Mouse (Mus musculus): ENCODE measurements around the gene Ms4a13. TPM values are rescaled to one million over a fixed set of nuclear protein-coding genes. Genes with fewer than 3 reads are reported as not detected.
A peak's percentile ranks its signal among the peaks of the same experiment; 100 is the strongest.
"Not testable (repeated sequence)": the region's sequence is repeated elsewhere in the genome, so short reads cannot be mapped to it uniquely, and the experiment has no call there.

The Ms4a13 gene
- not detected in 2 replicates for total RNA-seq (2014; fragmentation: Nextera tagmentation)
- total RNA-seq (2017): not detected in 2 replicates

GRCm38 (mm10) chr19:11196546-11196945 is at the start of gene Ms4a13:
TSS of gene Ms4a13 (minus strand) at chr19:11196737.
- ATAC-seq (replicated peaks; ENCODE audit: poor library complexity, severe bottlenecking): no peak

GRCm38 (mm10) chr19:11244230-11244629 is 47.7 kb upstream of the Ms4a13 start:
- ATAC-seq (replicated peaks; ENCODE audit: poor library complexity, severe bottlenecking): peak; percentile 99

GRCm38 (mm10) chr19:11242560-11242959 is 46.0 kb upstream of the Ms4a13 start:
- ATAC-seq (replicated peaks; ENCODE audit: poor library complexity, severe bottlenecking): no peak

DNA sequence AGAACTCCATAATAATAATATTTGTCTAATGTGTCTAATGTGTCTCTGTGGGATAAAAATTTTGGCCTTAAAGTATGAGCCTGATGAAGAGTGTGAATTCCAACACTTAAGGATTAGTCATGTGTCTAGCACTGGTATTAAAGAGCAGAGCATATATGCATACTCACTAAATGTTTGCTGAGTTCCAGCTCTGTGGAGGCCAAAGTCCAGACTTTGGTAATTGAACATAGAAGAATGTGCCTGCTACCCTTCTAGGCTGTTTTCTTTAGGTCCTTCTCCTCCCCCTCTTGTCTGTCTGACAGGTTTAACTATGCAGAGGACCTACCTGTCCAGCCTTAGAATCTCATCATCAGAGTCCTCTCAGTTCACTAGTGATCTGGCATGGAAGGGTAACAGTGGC is 39.3 kb upstream of the Ms4a13 start:
- no peak for ATAC-seq (replicated peaks; ENCODE audit: poor library complexity, severe bottlenecking)

GRCm38 (mm10) chr19:11234921-11235735 is 38.6 kb upstream of the Ms4a13 start:
- no peak for ATAC-seq (replicated peaks; ENCODE audit: poor library complexity, severe bottlenecking)

DNA sequence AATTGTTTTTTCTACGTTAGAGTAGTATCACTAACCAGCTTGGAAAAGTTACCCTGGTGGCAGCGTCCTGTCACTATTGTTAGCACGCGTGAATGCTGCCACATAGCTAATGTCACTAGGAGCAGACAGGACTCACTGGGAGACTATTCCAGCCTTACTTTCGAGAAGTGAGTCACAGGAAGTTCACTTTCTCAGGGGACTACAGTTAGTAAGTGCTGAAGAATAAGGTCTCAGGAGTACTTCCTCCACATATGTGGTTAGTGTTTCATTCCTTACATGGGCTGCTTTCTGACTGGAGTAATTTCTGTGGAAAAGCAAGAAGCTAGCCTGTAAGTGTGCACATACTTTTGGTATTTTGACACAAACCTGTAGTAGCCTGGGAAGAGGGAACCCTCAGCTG is 37.7 kb upstream of the Ms4a13 start:
- peak; percentile 58 for ATAC-seq (replicated peaks; ENCODE audit: poor library complexity, severe bottlenecking)

- ATAC-seq (replicated peaks; ENCODE audit: poor library complexity, severe bottlenecking): no peak
Observed at GRCm38 (mm10) chr19:11232348-11232747, 35.8 kb upstream of the Ms4a13 start, which contains the start of gene Ms4a12. TSS of gene Ms4a12 (minus strand) at chr19:11232448.

- ATAC-seq (replicated peaks; ENCODE audit: poor library complexity, severe bottlenecking): peak; percentile 27; the same call in 1 of the 2 replicates
Observed at GRCm38 (mm10) chr19:11192552-11192951, 4.0 kb downstream of the Ms4a13 start.

GRCm38 (mm10) chr19:11184121-11184520 is 12.4 kb downstream of the Ms4a13 start:
- ATAC-seq (replicated peaks; ENCODE audit: poor library complexity, severe bottlenecking): peak; percentile 53; the same call in 1 of the 2 replicates

- ATAC-seq (replicated peaks; ENCODE audit: poor library complexity, severe bottlenecking): no peak
Observed at GRCm38 (mm10) chr19:11177464-11177863, 19.1 kb downstream of the Ms4a13 start.

DNA sequence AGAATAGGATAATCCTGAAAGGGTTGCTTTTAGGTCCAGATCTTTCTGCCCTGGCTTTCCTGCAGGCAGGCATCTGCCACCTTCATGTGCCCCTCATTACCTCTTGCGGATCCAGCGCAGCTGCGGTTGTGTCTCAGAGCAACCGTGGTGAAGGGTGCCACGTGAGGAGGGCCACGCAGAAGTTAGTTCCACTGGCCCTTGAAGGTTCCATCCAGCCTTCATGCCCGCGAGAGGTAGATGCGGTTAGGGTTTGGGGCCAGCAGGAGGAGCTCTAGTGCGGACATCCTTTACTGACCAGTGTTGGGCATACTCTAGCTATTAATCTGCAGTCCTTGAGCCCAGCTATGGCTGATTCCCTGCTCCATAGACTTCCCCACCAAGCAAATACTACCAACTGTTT is 31.4 kb downstream of the Ms4a13 start, which contains the start of gene 1700025F22Rik:
Gene 1700025F22Rik (minus strand): TSS at position 149 of the 400 bp plus-strand sequence.
- peak; percentile 62 for ATAC-seq (replicated peaks; ENCODE audit: poor library complexity, severe bottlenecking)

- ATAC-seq (replicated peaks; ENCODE audit: poor library complexity, severe bottlenecking): not testable (repeated sequence)
Observed at GRCm38 (mm10) chr19:11157890-11158289, 38.6 kb downstream of the Ms4a13 start.

GRCm38 (mm10) chr19:11135336-11135735 is 61.2 kb downstream of the Ms4a13 start:
- ATAC-seq (replicated peaks; ENCODE audit: poor library complexity, severe bottlenecking): no peak

DNA sequence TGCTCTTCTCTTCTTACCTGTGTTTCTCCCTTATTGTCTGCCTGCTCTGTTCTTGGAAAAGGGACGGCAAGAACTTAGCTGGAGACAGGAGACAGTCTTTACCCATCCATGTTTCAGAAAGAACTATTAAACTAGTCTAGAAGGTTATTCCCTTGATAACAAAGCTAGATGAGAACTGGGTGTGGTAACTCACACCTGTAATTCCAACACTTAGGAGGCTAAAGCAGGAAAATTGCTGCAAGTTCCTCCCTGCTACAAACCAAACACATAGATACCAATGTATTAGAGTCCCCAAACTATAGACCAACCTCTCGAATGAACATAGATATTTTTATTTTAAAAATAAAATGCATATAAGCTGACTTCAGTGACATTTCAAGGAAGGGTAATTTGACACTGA is 61.7 kb downstream of the Ms4a13 start:
- ATAC-seq (replicated peaks; ENCODE audit: poor library complexity, severe bottlenecking): no peak

DNA sequence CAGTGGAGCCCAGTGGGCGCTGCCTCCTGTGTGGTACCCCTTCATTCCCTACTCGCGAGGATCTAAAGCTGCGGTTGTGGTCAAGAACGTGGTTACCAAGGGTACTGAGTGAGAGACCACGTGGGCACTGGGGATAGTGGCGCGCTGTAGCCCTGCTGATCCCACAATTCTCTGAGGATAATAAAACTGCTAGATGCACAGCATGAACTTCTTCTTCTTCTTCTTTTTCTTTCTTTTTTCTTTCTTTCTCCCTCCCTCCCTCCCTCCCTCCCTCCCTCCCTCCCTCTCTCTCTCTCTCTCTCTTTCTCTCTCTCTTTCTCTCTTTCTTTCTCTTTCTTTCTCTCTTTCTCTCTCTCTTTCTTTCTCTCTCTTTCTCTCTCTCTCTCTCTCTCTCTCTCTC is 65.8 kb downstream of the Ms4a13 start, which contains the start of gene 1700017D01Rik:
Gene 1700017D01Rik (minus strand): TSS at position 101 of the 400 bp plus-strand sequence.
- ATAC-seq (replicated peaks; ENCODE audit: poor library complexity, severe bottlenecking): not testable (repeated sequence)

DNA sequence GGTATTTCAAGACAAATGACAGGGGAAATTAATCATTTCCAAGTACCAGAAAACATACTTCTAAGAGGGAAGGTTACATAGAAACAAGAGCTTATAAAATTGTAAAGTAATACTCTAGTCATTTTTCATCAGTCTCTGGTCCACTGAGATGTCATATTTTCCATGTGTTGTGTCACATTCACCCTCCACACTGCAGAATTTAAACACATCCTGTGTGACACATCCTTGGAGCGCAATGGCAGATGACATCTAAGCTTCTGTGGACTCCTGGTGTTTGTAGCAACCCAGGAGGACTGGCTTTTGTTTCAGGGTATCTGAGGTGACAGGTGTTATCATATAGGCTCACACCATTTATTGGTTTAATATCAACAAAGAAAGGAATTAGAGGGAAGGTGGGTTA is 66.8 kb downstream of the Ms4a13 start:
- ATAC-seq (replicated peaks; ENCODE audit: poor library complexity, severe bottlenecking): no peak

- ATAC-seq (replicated peaks; ENCODE audit: poor library complexity, severe bottlenecking): peak; percentile 89
Observed at GRCm38 (mm10) chr19:11121016-11121420, 75.5 kb downstream of the Ms4a13 start.

Other genes with a start within 250 kb of the Ms4a13 start
- 19.0 and 23.1 TPM in 2 replicates for gene Ccdc86, start 247.5 kb downstream of the Ms4a13 start, total RNA-seq (2014; fragmentation: Nextera tagmentation)
- gene Ccdc86, start 247.5 kb downstream of the Ms4a13 start, total RNA-seq (2017): 15.2 and 20.1 TPM in 2 replicates
- not detected in 2 replicates for gene Ms4a10, start 222.1 kb downstream of the Ms4a13 start, total RNA-seq (2014; fragmentation: Nextera tagmentation)
- not detected in 2 replicates for gene Ms4a10, start 222.1 kb downstream of the Ms4a13 start, total RNA-seq (2017)
- gene Ms4a15, start 203.5 kb downstream of the Ms4a13 start, total RNA-seq (2014; fragmentation: Nextera tagmentation): not detected in 2 replicates
- gene Ms4a15, start 203.5 kb downstream of the Ms4a13 start, total RNA-seq (2017): not detected in 2 replicates
- not detected in 2 replicates for gene Ms4a18, start 178.7 kb downstream of the Ms4a13 start, total RNA-seq (2014; fragmentation: Nextera tagmentation)
- not detected in 2 replicates for gene Ms4a18, start 178.7 kb downstream of the Ms4a13 start, total RNA-seq (2017)
- not detected in 2 replicates for gene Ms4a8a, start 115.6 kb downstream of the Ms4a13 start, total RNA-seq (2014; fragmentation: Nextera tagmentation)
- gene Ms4a8a, start 115.6 kb downstream of the Ms4a13 start, total RNA-seq (2017): not detected in 2 replicates
- not detected in 2 replicates for gene 1700017D01Rik, start 65.9 kb downstream of the Ms4a13 start, total RNA-seq (2014; fragmentation: Nextera tagmentation)
- gene 1700017D01Rik, start 65.9 kb downstream of the Ms4a13 start, total RNA-seq (2017): not detected in 2 replicates
- not detected in 2 replicates for gene 1700025F22Rik, start 31.4 kb downstream of the Ms4a13 start, total RNA-seq (2014; fragmentation: Nextera tagmentation)
- not detected in 2 replicates for gene 1700025F22Rik, start 31.4 kb downstream of the Ms4a13 start, total RNA-seq (2017)
- gene Ms4a12, start 35.7 kb upstream of the Ms4a13 start, total RNA-seq (2014; fragmentation: Nextera tagmentation): not detected in 2 replicates
- not detected in 2 replicates for gene Ms4a12, start 35.7 kb upstream of the Ms4a13 start, total RNA-seq (2017)
- not detected in 2 replicates for gene Ms4a1, start 69.5 kb upstream of the Ms4a13 start, total RNA-seq (2014; fragmentation: Nextera tagmentation)
- not detected in 2 replicates for gene Ms4a1, start 69.5 kb upstream of the Ms4a13 start, total RNA-seq (2017)
- gene Ms4a5, start 87.1 kb upstream of the Ms4a13 start, total RNA-seq (2014; fragmentation: Nextera tagmentation): not detected in 2 replicates
- gene Ms4a5, start 87.1 kb upstream of the Ms4a13 start, total RNA-seq (2017): not detected in 2 replicates
- gene Ms4a14, start 117.7 kb upstream of the Ms4a13 start, total RNA-seq (2014; fragmentation: Nextera tagmentation): not detected in 2 replicates
- not detected in 2 replicates for gene Ms4a14, start 117.7 kb upstream of the Ms4a13 start, total RNA-seq (2017)
- gene Ms4a7, start 139.4 kb upstream of the Ms4a13 start, total RNA-seq (2014; fragmentation: Nextera tagmentation): not detected in 2 replicates
- gene Ms4a7, start 139.4 kb upstream of the Ms4a13 start, total RNA-seq (2017): not detected in 2 replicates
- not detected in 2 replicates for gene Ms4a4a, start 178.8 kb upstream of the Ms4a13 start, total RNA-seq (2014; fragmentation: Nextera tagmentation)
- gene Ms4a4a, start 178.8 kb upstream of the Ms4a13 start, total RNA-seq (2017): not detected in 2 replicates
- gene Ms4a4c, start 208.0 kb upstream of the Ms4a13 start, total RNA-seq (2014; fragmentation: Nextera tagmentation): 11.5 and 20.2 TPM in 2 replicates
- gene Ms4a4c, start 208.0 kb upstream of the Ms4a13 start, total RNA-seq (2017): 13.5 and 19.6 TPM in 2 replicates
- 2.2 and 2.3 TPM in 2 replicates for gene Ms4a4b, start 246.8 kb upstream of the Ms4a13 start, total RNA-seq (2014; fragmentation: Nextera tagmentation)
- 0.10 and 2.6 TPM in 2 replicates for gene Ms4a4b, start 246.8 kb upstream of the Ms4a13 start, total RNA-seq (2017)